Mouse (Mus musculus) natural killer cell, adult 2 months (primary cell): ENCODE data around the gene Unc45b.
A peak's percentile ranks its signal among the peaks of the same experiment; 100 is the strongest.
"Not testable (repeated sequence)": the region's sequence is repeated elsewhere in the genome, so short reads cannot be mapped to it uniquely, and the experiment has no call there.

ENCODE experiments used
- DNase-seq, 2 experiments: peaks; one replicate each; pipeline ENCODE4 v3.0.0; 2022; ENCODE audit warnings: low spot score in 2 of 2

The Unc45b gene

DNA sequence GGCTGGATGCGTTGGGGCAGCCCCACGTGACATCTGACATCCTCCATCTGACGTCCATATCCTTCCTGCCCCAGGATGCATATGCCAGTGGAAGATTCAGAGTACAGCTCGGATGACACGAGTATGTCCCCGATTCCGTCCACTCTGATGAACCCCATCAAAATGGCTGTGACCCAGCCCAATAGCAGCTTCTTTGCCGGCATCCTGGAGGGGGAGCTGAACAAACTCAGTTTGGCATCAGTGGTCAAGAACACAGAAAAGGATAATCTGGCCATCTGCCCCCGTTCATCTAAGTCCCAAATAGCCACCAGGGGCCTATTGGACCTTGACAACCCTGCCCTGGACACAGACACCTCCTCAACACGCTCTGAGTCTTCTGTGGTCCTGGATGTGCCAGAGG lies 12.9 kb upstream of the Unc45b start:
- no peak for DNase-seq

DNA sequence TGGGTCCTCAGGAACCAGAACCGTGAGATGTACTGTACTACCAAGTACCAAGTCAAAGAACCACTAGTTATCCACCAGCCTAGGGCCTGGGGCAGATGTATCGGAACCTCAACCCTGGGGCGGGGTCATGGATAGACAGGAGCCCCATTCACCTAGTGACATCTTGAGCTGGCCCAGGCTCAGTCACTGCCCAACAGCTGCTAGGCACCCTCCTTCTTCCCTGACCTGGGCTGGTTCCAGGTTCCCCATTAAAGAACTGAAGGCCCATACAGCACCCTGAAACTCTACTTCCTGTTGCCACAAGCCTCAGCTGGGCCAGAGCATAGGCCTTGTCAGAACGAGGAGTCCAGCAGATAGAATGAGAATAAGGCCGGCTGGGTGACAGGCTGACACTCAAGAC lies 10.6 kb upstream of the Unc45b start:
- DNase-seq, result no peak

DNA sequence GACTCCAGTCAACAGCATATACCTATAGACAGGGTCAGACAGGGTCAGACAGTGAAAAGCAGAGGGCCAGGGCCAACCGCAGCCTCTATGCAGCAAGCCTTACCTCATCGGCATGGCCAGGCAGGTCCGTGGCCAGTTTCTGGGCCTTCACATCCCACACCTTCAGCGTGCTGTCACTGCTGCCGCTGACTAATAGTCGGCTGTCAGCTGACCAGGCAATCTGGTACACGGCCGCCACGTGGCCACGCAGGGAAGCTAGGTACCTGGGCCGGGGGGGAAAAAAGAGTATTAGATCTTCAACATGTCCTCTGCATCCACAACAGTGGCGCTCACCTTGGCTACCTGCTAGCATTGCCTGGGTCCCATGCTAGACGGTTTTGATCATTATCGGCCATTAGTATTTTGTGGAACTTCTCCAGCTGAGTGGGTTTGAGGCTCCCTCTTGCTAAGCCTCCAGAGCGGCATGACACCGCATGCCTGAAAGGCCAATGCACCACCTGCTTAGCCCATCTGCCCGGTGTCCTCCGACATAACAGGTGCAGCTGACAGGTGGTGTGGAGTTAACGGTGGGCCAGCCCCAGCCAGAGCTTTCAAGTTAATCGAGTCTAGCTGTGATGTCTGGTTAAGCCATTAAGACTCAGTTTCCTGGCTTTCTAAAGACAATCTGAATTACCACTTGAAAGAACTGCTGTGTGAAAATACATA lies 8.6 kb upstream of the Unc45b start:
- no peak for DNase-seq

DNA sequence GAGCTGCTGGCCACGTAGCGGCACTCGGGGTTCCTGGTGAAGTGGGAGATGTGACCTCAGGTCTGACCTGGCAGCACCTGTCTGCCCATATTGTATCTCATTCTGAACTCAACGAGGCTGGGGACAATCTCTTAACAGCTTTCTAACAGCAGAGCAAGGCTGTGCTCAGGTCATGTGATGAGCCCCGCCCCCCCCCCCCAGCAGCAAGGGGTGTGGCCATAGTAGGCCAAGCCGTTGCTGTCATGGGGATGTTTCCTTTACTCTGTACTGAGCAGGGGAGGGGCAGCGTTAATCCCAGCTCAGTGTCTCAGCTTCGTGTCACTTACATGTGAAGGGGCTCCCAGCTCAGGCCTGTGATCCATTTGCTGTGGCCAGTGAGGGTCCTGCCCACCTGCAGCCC lies 5.4 kb upstream of the Unc45b start:
- no peak for DNase-seq

DNA sequence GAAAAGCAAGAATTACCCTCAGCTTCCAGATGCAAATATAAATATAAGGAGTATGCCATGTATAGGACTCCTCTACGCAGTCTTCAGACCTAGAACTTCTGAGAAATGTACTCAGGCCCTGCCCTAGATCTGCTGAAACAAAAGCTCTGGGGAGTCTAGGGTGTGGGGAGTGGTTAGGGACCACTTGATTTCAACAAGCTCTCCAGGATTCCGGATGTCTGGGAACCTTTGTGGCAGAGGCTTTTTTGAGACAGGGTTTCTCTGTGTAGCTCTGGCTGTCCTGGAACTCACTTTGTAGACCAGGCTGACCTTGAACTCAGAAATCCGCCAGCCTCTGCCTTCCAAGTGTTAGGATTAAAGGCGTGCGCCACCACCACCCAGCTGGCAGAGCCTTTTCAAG lies 4.5 kb upstream of the Unc45b start:
- DNase-seq, result no peak

DNA sequence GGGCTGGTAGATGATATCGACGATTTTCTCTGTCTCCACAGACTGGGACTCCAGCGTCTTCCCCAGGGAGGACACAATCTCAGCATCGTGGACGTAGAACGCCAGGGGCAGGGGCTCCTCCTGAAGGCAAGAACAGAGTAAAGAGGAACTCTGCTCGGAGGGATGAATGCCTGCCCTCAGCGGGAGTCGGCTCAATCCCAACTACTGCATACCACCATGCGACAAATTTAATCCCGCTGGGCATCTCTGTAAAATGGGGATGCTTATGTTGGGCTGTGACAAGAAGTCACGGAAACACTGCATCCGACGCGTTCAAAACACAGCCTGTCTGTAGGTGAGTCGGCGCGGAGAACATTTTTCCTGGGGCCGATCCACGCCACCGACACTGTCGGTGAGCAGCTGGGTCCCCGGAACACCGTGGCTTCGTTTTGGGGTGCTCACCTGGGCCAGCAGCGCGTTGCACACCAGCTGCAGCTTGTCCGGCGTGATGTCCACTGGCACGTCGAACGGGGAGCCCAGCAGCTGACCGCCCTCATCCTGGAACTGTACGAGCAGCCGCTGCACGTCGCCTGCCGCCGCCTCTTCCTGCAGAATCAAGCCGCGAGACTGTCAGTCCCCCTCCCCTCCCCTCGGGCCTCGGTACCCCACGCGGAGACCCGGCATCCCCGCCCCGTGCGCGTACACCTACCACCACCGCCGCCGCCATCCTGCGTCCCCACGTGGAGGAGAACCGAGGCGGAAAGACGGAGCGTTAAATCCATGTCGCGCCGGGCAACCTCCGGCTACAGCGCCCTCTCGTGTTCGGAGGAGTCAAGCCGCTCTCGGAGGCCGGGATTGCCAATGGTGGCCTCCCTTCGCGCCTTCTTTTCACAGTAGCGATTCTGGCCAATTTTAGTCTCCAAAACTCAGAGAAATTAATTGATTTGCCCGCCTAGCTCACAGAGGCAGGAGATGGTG lies 2.4 kb upstream of the Unc45b start, which contains the start of gene Nle1:
TSS of gene Nle1 (minus strand) at position 761 of the 957 bp plus-strand sequence.
- peak; percentile 88 to 93 for DNase-seq

DNA sequence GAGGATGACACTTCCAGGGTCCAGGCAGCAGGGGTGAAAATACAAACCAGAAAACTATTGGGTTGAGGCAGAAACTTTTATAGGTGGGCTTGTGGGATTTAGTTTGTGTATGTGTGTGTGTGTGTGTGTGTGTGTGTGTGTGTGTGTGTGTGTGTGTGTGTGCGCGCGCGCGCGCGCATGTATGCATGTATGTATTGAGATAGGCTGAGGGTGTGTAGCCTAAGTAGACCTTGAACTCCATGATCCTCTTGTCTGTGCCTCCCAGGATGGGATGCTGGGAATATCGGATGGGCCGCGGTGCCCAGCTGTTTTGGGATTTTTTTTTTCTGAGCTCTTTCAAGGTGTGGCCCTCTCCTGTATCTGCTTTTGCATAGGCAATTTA lies 1.8 kb upstream of the Unc45b start:
- no peak for DNase-seq

DNA sequence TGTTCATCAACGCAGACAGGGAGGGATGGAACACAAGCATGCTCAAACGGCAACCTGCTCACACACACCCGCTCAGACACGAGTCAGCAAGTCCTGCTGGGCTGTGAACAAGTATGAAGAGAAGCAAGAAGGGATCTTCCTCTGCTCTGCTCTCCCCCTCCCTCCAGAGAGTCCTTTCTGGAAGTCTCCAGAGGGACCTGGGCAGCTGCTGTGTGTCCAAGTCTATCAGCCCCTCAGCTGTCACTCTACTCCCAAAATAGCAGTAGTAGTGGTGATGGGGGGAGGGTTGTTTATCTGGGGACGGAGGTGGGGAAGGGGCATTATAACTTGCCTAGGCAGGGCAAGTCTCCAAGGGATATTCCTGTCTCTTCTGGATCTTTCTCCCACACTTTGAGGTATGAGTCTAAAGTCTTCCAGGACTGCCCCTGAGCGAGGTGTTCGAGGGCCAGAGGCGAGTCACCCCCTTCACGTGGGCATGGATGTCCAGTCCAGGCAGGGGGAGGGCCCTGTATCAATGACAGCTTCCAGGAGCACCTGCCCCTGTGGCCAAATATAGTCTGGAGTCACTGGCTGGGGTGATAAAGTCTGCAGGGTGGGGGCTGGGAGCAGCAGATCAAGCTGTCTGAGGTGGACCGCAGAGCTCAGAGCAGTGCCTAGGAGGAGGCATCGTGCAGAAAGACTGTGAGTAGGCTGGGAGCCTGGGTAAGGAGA lies 484 bp downstream of the Unc45b start:
- no peak for DNase-seq

DNA sequence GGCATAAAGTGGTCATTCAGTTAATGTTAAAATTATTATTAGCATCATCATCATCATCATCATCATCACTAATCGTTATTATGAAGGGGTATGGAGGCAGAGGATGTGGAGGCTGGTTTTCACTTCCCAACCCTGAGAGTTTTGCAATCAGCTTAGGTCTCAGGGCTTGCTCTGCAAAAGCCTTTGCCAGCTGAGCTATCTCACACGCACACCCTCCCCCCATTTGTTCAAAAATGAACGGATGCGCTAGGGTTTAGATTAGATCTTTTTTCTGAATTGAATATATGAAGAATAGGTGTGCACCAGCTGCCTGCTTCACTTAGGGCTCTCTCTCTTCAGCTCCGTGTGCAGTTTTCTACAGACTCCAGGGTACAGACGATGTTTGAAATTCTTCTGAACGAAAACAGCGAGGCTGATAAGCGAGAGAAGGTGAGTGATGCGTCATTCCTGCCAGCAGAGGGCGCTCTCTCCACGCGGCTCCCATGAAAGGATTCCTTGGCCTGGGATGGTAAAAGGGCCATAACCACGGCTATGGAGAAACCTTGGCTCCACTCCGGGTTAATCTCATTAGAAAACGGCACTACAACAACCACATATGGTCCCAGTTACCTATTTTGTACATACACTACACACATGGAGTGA lies 4.5 kb downstream of the Unc45b start:
- peak; percentile 37 to 67 for DNase-seq

DNA sequence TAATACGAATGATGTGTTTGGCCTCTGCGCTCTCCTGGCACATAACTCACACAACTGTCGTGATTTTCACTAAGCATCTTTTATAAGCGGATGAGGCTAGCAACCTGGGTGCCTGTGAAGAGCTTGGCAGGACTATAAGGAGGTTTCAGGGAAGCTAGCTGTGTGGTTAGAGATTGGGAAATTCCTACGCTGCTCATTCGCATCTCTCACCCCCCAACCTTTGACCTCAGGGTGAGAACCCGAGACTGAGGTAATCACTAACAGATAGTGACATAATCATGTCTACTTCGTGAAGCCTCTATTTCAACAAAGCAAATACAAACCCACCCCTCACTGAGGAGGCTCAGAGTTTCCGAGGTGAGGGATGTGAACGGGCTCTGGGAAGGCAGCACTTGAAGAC lies 10.4 kb downstream of the Unc45b start:
- no peak for DNase-seq

DNA sequence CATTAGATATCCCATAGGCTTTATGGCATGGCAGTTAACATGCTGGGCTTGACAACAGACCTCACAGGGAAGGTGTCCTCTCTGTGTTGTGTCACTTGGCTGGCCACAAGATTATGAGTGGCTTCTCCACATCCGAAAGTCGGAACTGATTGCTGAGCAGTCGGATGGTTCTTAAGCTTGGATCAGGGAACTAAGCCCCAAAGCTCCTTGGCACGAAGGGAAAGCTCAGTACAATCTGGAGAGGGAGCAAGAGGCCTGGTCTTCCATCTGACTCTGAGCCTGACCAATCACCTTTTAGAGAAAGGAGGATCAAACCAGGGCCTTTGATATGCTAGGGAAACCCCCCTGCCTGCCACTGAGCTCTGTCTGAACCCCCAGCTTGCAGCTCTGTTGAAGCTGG lies 11.3 kb downstream of the Unc45b start:
- DNase-seq, result no peak

DNA sequence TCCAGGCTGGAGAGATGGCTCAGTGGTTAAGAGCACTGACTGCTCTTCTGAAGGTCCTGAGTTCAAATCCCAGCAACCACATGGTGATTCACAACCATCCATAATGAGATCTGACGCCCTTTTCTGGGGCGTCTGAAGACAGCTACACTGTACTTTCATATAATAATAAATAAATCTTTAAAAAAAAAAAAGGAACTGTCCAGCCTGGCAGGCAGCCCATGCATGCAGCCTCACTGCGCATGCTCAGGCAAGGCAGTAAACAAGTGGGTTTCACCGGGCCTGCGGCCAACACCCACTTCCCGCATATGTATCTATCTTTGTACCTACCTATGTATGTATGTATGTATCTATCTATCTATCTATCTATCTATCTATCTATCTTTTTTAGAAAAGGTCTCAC lies 13.6 kb downstream of the Unc45b start:
- DNase-seq, result not testable (repeated sequence)

DNA sequence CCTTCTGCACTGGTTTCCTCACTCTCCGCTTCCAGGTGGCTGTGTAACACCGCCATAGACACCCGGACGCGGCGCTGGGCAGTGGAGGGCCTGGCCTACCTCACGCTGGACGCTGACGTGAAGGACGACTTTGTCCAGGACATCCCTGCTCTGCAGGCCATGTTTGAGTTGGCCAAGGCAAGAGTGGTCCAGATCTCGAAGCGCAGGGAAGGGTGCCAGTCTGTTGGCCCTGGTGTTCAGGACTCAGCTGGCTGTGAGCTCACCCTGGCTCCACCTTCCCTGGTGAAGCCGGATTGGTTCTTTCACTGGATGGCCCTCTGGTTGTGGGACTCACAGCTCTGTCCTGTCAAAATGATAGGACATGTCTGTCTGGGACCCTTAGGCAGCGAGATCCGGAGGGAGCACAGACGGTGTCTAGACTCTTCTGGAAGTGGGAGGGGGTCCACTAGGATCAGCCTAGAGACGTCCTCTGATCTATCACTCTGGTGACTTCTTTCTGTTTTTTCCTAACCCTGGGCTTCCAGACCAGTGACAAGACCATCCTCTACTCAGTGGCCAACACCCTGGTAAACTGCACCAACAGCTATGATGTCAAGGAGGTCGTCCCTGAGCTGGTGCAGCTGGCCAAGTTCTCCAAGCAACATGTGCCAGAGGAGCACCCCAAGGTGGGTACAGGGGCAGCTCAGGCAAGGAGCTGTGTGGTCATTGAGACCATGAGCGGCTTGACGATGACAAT lies 18.7 kb downstream of the Unc45b start:
- no peak for DNase-seq

DNA sequence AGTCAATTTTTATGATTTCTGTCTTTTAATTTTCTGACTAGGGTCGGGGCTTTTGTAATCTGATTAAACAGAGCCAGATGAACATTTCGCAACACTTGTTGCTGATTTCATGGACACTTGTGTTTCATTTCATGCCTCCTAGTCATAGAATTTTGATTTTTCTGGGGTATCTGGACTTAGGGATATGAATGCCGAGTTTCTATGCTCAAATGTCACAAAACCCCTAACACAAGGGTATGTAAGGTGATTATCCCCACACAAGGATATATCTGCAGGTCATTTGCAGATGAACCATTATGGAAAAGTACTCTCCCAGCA lies 19.2 kb downstream of the Unc45b start:
- DNase-seq, result no peak

DNA sequence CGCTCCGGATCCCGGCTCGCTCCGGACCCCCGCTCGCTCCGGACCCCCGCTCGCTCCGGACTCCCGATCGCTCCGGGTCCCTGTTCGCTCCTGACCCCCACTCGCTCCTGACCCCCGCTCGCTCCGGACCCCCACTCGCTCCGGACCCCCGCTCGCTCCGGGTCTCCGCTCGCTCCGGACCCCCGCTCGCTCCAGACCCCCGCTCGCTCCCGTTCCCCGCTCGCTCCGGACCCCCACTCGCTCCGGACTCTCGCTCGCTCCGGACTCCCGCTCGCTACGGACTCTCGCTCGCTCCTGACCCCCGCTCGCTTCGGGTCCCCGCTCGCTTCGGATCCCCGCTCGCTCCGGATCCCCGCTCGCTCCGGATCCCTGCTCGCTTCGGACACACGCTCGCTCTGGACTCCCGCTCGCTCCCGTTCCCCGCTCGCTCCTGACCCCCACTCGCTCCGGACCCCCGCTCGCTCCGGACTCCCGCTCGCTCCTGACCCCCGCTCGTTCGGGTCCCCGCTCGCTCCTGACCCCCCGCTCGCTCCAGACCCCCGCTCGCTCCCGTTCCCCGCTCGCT lies 20.1 kb downstream of the Unc45b start:
- not testable (repeated sequence) for DNase-seq

DNA sequence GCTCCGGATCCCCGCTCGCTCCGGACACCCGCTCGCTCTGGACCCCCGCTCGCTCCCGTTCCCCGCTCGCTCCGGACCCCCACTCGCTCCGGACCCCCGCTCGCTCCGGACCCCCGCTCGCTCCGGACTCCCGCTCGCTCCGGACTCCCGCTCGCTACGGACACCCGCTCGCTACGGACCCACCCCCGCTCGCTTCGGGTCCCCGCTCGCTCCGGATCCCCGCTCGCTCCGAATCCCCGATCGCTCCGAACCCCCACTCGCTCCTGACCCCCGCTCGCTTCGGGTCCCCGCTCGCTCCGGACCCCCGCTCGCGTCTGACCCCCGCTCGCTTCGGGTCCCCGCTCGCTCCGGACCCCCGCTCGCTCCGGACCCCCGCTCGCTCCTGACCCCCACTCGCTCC lies 20.8 kb downstream of the Unc45b start:
- not testable (repeated sequence) for DNase-seq

DNA sequence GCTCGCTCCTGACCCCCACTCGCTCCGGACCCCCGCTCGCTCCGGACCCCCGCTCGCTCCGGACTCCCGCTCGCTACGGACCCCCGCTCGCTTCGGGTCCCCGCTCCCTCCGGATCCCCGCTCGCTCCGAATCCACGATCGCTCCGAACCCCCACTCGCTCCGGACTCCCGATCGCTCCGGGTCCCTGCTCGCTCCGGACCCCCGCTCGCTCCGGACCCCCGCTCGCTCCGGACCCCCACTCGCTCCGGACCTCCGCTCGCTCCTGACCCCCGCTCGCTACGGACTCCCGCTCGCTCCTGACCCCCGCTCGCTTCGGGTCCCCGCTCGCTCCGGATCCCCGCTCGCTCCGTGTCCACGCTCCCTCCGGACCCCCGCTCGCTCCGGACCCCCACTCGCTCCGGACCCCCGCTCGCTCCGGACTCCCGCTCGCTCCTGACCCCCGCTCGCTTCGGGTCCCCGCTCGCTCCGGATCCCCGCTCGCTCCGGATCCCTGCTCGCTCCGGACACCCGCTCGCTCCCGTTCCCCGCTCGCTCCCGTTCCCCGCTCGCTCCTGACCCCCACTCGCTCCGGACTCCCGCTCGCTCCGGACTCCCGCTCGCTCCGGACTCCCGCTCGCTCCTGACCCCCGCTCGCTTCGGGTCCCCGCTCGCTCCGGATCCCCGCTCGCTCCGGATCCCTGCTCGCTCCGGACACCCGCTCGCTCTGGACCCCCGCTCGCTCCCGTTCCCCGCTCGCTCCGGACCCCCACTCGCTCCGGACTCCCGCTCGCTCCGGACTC lies 21.5 kb downstream of the Unc45b start:
- DNase-seq, result not testable (repeated sequence)

DNA sequence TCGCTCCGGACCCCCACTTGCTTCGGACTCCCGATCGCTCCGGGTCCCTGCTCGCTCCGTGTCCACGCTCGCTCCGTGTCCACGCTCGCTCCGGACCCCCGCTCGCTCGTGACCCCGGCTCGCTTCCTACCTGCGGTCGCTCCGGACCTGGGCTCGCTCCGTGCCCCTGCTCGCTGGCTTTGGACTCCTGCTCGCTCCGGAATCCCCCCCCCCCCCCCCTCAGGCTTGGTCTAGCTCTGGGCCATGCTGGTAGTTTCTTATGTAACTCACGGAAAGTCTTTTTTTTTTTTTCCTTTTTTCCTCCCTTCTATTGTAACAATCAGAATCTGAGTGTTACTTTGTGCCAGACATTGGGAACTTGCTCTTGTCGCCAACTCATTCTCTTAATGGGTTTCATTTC lies 22.8 kb downstream of the Unc45b start:
- DNase-seq, result no peak

DNA sequence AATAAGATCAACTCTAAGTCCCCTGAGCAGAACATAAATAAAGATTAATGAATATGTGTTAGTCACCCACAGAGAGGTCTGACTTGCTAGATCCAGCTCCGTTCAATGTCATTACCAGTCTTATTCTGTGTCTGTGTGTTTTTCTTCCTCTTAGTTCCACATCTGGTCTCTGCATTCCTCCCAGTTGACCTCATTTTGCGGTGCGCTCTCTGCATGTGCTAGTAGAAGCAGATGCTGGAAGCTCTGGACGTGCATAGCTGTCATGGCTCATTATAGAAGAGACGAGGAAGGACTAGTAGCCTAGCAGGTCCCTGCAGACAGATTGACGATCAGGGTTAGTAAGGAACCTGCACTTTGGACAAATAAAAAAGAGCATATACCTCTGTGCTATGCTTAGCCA lies 33.0 kb downstream of the Unc45b start:
- DNase-seq, result no peak

DNA sequence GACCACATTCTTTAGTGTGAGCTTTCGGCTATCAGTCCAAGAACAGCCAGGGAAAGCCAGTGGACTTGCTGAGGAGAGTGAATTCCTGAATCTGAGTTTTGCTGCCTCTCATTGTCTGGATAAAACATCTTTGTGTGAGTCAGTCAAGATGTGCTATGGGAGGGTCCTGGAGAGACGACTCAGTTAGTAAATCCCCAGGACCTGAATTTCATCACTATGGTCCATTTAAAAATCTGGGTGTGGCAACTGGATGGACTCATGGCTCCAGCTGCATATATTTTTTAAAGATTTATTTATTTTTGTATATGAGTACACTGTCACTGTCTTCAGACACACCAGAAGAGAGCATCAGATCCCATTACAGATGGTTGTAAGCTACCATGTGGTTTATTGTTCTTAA lies 35.3 kb downstream of the Unc45b start:
- no peak for DNase-seq
